Mouse (Mus musculus) heart, adult 2 months (tissue): ENCODE measurements at regions not wholly inside any gene's neighbourhood (a gene's known extent, or its start where the extent isn't known, plus 50 kb on each side); places are given as distances from the start of the nearest gene placed in this dataset.

ENCODE experiments used
- DNase-seq, 2 experiments: peaks; one replicate each; pipeline ENCODE4 v3.0.0; 2021
- H3K27ac ChIP-seq: fragments of 200-600 bp; 2 replicates; pipeline ENCODE4 v1.8.1; 2022
- H3K27me3 ChIP-seq: fragments of 200-500 bp; 2 replicates; pipeline ENCODE4 v1.6.1; 2012; ENCODE audit warnings: mild to moderate bottlenecking, low read length, inconsistent platforms, mixed read lengths; ENCODE audit not compliant: control insufficient read depth, insufficient read depth
- H3K36me3 ChIP-seq: fragments of 200-500 bp; 2 replicates; pipeline ENCODE4 v1.6.1; 2012; ENCODE audit warnings: low read length, inconsistent platforms; ENCODE audit not compliant: control insufficient read depth, insufficient read depth
- H3K4me1 ChIP-seq: fragments of 200-500 bp; 2 replicates; pipeline ENCODE4 v1.6.1; 2011; ENCODE audit warnings: low read length; ENCODE audit not compliant: control insufficient read depth, insufficient read depth
- H3K4me3 ChIP-seq: fragments of 200-600 bp; 2 replicates; pipeline ENCODE4 v1.8.1; 2022
- H3K79me2 ChIP-seq: fragments of 200-500 bp; replicated peaks from 2 replicates; pipeline ENCODE4 v1.6.1; 2012; ENCODE audit warnings: mild to moderate bottlenecking, inconsistent platforms, low read length, moderate library complexity, mixed read lengths; ENCODE audit not compliant: control insufficient read depth, insufficient read depth
- H3K9ac ChIP-seq: fragments of 200-500 bp; 2 replicates; pipeline ENCODE4 v1.6.1; 2012; ENCODE audit warnings: low read depth, mild to moderate bottlenecking, control low read depth, inconsistent platforms, low read length, mixed read lengths
- CTCF ChIP-seq: fragments of 200-600 bp; IDR thresholded peaks from 2 replicates; pipeline ENCODE4 v1.8.1; 2022; ENCODE audit warnings: antibody characterized with exemption, mild to moderate bottlenecking, moderate library complexity
- EP300 ChIP-seq: fragments of 200-500 bp; IDR thresholded peaks from 2 replicates; pipeline ENCODE4 v1.6.1; 2011; ENCODE audit warnings: low read depth, low read length, control low read depth; ENCODE audit not compliant: insufficient read depth
- POLR2A ChIP-seq: fragments of 200-500 bp; IDR thresholded peaks from 2 replicates; pipeline ENCODE4 v1.6.1; 2011; ENCODE audit warnings: mild to moderate bottlenecking, low read depth, low read length, control low read depth; ENCODE audit not compliant: insufficient read depth
- WGBS: fragments of 180-500 bp; shearing (Covaris S2); methylation state at CpG from one replicate; pipeline ENCODE4 v1.1.7; 2018; 5-methylcytosine and 5-hydroxymethylcytosine counted together
- intact Hi-C: fragments of 180-260 bp; cut with DNase I; formaldehyde crosslinking; loops from one replicate; pipeline ENCODE4 v1.15.1; 2025

- no CpG with 5 or more reads among the region's 1 CpGs for WGBS
- intact Hi-C loops: no loop called here
Measured at GRCm38 (mm10) chr9:26663544-26663943, 70.0 kb upstream of the B3gat1 start.

GRCm38 (mm10) chr9:26667835-26668234, 65.7 kb upstream of the B3gat1 start:
- TF ChIP-seq EP300 (no peak), CTCF (no peak), POLR2A (no peak)
- H3K79me2 ChIP-seq: no peaks in the 10 kb centered on the region
- H3K36me3 ChIP-seq: no peaks in the 10 kb centered on the region
- intact Hi-C loops: no loop called here
- no peak overlapping the region for H3K9ac ChIP-seq
- no peaks in the 10 kb centered on the region for H3K4me1 ChIP-seq
- H3K4me3 ChIP-seq: no peak overlapping the region
- no peak for DNase-seq
- WGBS: 69% methylated on average over 3 of the region's 3 CpGs
- no peak overlapping the region for H3K27ac ChIP-seq
- H3K27me3 ChIP-seq: no peaks in the 10 kb centered on the region

More at GRCm38 (mm10) chr9:26663544-26663943, 70.0 kb upstream of the B3gat1 start:
- no peaks in the 10 kb centered on the region for H3K36me3 ChIP-seq
- no peaks in the 10 kb centered on the region for H3K27me3 ChIP-seq
- H3K4me1 ChIP-seq: no peaks in the 10 kb centered on the region
- no peaks in the 10 kb centered on the region for H3K79me2 ChIP-seq
- no peak overlapping the region for H3K9ac ChIP-seq
- no peak for DNase-seq
- TF ChIP-seq CTCF: no peak
- no peak for TF ChIP-seq POLR2A
- TF ChIP-seq EP300: no peak
- no peak overlapping the region for H3K4me3 ChIP-seq
- no peak overlapping the region for H3K27ac ChIP-seq

DNA sequence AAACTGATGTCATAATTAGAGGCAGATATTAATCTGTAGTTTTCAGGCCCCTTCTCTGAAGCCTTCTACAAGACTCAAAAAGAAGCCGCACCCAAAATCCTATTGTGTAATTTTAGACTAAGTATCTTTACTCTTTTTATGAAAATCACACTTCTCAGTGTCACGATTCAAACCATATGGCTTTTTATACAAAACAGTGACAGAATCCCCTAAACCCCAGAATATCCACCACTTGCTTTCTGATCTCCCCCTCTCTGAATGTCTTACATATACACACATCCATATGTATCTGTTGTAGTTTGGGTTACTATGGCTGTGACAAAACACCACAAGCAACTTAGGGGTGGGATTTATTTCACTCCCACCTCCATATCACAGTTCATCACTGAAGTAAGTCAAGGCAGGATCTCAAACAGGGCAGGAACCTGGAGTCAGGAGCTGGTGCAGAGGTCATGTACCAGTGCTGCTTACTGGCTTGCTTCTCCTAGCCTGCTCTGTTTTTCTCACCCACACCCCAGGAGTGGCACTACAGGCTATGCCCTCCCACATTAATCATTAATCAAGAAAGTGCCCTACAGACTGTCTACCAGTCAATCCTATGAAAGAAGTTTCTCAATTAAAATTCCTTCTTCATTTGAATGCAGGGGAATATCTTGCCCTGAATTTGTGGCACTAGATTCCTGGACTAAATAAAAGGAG, 59.3 kb upstream of the B3gat1 start:
- no peaks in the 10 kb centered on the region for H3K27me3 ChIP-seq
- H3K9ac ChIP-seq: no peak overlapping the region
- no peaks in the 10 kb centered on the region for H3K79me2 ChIP-seq
- TF ChIP-seq POLR2A (no peak), EP300 (no peak), CTCF (no peak)
- H3K4me1 ChIP-seq: no peaks in the 10 kb centered on the region
- no peak for DNase-seq
- 80% methylated on average over 2 of the region's 2 CpGs for WGBS
- intact Hi-C loops: no loop called here
- no peaks in the 10 kb centered on the region for H3K36me3 ChIP-seq
- H3K4me3 ChIP-seq: no peak overlapping the region
- H3K27ac ChIP-seq: no peak overlapping the region

DNA sequence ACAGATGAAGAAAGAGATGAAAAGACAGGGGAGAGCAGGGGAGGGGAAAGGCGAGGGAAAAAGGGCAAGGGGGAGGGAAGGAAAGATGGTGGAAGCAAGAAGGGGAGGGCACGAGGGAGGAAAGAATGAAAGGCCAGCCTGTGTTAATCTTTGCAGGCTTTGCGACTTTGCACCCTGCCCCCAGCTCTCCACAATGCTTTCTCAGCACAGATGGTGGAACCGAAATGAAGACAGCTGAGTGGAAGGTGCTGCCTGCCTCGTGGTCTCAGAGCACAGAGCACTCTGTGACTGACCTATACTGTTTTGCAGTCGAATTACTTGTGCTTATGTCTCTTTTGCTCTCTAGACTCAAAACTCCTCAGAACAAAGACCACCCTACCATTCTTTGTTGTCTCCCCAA, 55.2 kb upstream of the B3gat1 start:
- no peak for TF ChIP-seq POLR2A
- TF ChIP-seq EP300: no peak
- no peak for TF ChIP-seq CTCF
- Histone ChIP-seq H3K4me3 (no peak overlapping the region), H3K9ac (no peak overlapping the region), H3K36me3 (no peaks in the 10 kb centered on the region), H3K27me3 (no peaks in the 10 kb centered on the region), H3K79me2 (no peaks in the 10 kb centered on the region), H3K4me1 (no peaks in the 10 kb centered on the region), H3K27ac (no peak overlapping the region)
- intact Hi-C loops: no loop called here
- 22% methylated on average over 6 of the region's 6 CpGs for WGBS
- DNase-seq: no peak

DNA sequence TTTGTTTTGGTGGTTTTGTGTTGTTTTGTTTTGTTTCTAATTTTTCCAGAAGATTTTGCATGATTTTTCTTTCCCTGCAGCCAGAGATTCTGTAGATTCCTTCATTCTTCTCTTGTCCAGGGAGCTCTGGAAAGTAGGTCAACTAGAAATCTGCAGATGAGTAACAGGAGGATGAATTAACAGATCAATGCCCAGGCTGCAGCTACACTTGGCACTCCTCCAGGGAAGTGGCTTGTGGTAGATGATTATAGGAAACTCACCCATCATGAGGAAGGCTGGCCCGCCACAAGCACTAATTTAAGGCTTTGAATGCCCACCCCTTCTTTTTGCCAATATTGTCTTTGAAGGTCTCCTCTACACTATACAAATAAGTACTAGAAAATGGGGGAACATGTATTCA, 52.0 kb upstream of the B3gat1 start:
- intact Hi-C loops: no loop called here
- WGBS: 65% methylated on average over 1 of the region's 1 CpGs

More for the DNA sequence above, 52.0 kb upstream of the B3gat1 start:
- Histone ChIP-seq H3K9ac (no peak overlapping the region), H3K4me3 (no peak overlapping the region), H3K27me3 (no peaks in the 10 kb centered on the region), H3K36me3 (no peaks in the 10 kb centered on the region), H3K4me1 (no peaks in the 10 kb centered on the region), H3K79me2 (no peaks in the 10 kb centered on the region), H3K27ac (no peak overlapping the region)
- TF ChIP-seq EP300: no peak
- no peak for TF ChIP-seq POLR2A
- TF ChIP-seq CTCF: no peak
- DNase-seq: no peak
